Mouse (Mus musculus) heart, postnatal 14 days (tissue): ENCODE measurements around the gene Wdr27. TPM values are rescaled to one million over a fixed set of nuclear protein-coding genes. Genes with fewer than 3 reads are reported as not detected.

Source experiments
- DNase-seq, 2 experiments: peaks; one replicate each; pipeline ENCODE4 v3.0.0; 2021 to 2022
- intact Hi-C: fragments of 180-260 bp; cut with DNase I; formaldehyde crosslinking; loops from one replicate; pipeline ENCODE4 v1.15.1; 2025
- total RNA-seq, 2 experiments: library from RNA; stranded (reverse); gene quantifications; 2 replicates each; pipeline ENCODE4 v1.2.3; 2021

Gene Wdr27
- total RNA-seq, 2 experiments from 2014 or later, result 0.73 to 1.7 TPM

DNA sequence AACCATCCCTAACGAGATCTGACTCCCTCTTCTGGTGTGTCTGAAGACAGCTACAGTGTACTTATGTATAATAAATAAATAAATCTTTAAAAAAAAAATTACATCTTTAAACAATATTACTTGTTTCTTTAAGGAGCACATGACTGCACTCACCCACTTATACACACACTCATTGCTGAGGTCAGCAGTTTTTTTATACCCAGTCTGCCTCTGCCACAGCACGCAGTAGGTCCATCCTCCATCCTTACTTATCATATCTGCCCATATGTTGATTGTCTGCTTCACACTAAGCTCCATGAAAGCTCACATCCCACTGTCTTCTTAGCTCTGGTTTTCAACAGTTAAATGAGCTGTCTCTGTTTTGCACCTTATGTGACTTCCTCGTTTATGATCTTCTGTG, 95.2 kb downstream of the Wdr27 start:
- DNase-seq, result no peak
- intact Hi-C loops, result no loop called here

DNA sequence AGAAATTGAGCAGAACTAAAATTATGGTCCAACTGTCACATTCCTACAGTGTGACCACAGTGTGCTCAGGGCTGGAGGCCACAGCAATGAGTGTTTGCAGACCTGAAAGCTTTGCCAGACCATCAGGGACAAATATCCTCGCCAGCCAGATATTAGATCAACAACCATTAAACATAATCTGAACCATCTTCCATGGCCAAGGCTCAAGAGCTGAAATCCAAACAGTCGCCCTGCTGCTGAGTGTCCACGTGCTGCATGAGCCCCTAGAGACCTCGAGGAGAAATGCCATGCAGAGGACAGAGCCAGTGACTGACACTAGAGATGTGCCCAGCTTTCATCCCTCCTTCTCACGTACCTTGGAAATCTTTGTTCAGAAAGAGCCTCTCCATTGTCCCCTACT, 96.1 kb downstream of the Wdr27 start:
- intact Hi-C loops, result no loop called here
- peak in 1 of 2 experiments; percentile 15 for DNase-seq

DNA sequence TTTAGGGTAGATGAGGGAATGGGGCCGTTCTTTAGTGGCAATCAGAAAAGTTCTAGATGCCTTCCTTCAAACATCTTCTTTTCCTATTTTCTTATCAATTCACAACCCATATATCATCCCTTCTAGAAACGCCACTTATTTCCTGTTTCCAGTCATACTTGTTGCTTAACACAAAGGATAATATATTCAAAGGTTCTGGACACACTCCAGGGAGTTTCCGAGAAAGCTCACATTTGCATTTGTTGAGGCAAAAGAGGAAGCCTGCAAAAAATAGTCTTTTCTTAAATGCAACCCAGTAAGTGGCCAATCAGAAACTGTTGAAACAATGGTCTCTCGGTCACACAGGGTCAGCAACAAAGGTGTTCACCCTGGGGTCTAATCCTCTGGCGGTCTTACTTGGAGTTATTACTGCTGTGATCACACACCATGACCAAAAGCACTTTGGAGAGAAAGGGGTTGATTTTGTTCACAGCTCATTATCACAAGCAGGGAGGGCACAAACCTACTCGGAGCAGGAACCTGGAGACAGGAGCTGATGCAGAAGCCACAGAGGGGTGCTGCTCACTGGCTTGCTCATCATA, 116.2 kb downstream of the Wdr27 start:
- intact Hi-C loops, result no loop called here
- DNase-seq, result no peak

DNA sequence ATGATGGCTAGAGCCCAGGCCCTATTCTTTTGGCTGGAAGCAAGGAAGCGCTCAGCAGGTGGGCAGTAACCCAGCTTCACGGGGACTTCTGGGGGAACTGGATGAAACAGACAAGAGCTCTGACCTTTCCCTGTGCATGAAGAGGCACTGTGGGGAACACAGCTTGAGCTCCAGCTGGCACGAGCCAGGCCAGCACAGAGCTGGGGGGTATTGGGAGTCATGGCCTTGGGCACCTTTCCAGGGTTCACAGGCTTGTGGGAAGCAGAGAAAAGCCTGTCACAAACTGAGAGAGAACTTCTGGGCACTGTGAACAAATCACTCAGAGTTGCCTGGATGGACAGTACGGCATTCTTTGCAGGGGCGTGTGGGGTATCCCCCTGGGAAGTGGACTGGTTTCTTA, 118.0 kb downstream of the Wdr27 start:
- peak; percentile 14 to 32 for DNase-seq
- intact Hi-C loops, result no loop called here

DNA sequence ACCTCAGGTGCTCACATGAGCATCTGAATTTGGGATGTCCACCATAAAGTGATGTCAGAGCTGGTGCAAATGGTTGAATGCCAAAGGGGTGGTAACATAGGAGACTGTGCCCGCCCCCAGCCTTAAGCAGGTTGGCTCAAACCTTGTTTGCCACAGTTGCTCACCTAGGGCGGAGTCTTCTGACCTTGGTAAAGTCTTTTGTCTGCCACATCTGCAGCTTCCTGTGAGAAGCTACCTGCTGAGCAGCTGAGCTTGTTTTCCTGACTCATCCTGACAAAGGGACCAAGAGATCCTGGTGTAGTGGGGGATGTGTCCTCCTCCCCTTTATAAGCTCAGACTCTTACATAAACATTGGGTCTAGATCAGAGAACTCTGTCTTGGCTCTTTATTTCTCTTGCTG, 125.0 kb downstream of the Wdr27 start:
- DNase-seq, result no peak
- intact Hi-C loops, result no loop called here

DNA sequence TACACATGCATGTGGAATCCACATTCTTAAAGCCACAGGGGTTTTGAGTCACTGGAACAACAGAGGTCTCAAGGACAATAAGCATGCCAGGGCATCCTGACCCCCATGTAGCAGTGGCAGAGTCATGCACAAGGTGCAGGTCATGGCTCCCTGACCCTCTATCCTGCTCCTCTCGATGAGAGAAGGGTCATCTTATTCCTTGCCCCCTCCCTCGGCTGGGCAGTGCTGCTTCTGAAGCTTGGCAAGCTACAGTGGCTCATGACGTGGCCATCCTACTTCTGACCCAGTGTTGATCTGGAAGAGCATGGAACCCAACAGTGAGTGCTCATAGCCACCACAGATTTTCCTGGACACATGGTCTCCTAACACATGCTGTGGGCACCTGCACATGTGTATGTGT, 126.9 kb downstream of the Wdr27 start:
- intact Hi-C loops, result no loop called here
- DNase-seq, result no peak

DNA sequence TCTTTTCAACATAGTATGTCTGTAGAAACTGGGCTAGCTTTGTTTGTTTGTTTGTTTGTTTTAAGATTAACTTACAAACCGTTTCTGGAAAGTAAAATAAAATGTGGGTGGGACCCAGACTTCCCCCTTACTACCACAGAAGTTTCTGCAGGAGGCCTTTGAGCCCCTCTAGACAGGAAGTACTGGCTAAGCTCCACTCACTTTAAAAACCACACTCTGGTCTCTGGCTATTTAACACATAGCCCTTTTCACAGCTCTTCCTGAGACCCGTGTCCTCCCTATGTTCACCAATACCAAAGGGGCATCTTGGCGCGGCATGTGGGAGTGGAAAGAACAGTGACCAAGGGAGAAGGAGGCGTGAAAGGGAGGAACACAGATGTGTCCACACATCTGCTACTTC, 127.7 kb downstream of the Wdr27 start:
- intact Hi-C loops, result no loop called here
- DNase-seq, result no peak

DNA sequence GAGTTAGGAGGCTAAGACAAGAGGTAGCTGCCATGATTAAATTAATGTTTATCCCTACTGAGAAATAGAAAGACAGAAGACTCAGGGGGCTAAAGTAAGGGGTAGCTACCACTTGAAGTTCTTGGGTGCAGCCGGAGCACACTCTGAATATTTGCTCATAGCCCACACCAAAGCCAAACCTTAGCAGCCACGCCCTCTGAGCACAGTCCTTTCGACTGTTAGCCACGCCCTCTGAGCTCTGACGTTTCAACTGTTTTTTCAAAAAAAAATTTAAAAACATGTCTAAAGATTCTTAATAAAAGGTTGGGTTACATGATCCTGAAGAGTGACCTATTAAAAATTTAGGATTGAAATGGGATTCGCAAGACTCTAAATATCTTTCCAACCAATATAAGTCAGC, 130.3 kb downstream of the Wdr27 start:
- intact Hi-C loops, result no loop called here

DNA sequence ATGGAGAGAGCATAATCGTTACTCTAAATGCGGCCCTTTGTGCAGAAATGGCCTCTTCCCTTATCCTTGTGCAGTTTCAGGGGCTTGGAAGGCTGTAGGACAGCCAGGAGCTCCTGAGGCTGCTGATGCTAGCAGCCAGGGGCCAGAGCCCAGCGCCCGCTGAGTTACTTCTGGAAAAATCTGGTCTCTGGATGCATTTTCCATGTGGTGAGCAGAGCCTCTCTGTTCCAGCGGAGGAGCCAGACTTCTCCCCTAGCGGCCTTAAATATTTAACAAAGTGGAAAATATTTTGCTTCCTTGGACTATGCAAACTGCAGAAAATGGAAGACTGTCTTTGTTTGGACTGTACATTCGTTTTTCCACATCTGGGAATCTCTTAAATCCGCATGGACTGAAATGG, 130.9 kb downstream of the Wdr27 start:
- intact Hi-C loops, result no loop called here
- DNase-seq, result no peak

More for the DNA sequence above, 130.3 kb downstream of the Wdr27 start:
- no peak for DNase-seq

DNA sequence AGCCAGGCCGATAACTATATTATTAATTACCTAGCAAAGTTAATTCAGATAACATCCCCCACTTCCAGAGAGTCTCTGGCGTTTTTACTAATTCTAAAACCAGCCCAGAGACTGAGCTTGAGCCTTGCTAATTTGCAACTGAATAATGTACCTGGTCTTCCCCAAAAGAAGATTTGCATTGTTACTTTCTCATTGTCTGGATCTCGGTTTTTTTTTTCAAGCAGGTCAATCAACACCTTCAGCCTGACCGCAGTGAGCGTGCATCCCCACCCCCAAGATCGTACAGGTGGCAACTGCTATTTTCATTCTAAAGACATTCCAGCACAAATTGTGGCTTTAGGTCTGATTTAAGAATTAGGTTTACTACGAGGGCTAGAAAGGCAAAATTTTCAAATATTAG, 136.2 kb downstream of the Wdr27 start:
- no peak for DNase-seq
- intact Hi-C loops, result no loop called here

DNA sequence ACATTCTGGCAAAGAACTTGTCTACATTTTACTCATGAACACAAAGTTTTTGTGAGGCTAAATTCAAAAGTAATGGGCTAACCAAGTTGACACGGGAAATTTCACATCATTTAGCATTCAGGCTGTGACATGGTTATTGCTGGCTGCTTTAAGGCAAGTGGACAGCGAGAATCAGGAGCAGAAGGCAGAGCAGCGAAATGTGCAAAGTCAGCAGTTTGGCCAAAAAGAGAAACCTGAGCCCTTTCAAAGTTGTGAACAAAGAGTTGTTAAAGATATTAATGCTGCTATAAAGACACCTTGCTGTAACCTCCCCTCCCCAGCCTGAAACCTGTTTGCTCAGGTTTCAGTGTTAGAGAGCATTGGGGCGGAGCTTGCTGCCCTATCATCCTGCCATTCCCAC, 143.7 kb downstream of the Wdr27 start:
- intact Hi-C loops, result no loop called here
- no peak for DNase-seq

DNA sequence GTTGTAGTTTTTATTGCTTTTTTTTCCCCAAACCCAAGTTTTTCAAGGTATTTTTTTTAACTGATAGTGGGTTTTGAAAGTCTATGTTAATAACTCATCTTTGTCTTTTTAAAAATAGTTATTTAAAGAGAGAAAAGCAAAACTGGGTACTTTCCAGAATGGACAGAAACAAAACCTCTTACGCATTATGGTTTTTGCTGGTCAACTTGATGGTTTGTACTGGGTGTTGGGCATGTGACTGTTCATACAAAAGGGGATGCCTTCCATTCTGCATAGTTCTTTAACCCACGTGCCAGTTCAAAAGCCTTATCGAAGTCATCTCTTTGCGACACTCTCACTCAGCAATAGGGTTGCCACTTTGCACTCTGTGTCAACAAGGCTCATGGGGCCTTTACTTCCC, 147.9 kb downstream of the Wdr27 start:
- intact Hi-C loops, result no loop called here
- no peak for DNase-seq

DNA sequence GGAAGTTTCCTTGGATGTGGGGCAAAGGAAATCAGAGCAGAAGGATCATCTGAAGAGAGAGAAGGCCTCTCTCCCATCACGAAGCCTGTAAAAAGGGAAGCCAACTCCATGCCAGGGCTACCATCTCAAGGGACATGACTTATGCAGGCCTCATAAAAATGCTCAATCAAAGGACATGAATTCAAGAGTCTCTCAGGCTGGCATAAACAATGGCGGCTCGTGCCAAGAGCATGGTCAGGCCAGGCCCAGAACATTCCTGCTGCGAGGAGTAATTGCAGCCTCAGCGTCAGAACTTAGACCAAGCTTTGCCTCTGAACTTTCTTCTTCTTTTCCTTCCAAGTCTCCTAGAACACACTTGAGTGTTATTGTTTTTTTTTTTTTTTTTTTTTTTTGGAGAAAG, 163.6 kb downstream of the Wdr27 start:
- DNase-seq, result peak; percentile 7 to 9
- intact Hi-C loops, result no loop called here

DNA sequence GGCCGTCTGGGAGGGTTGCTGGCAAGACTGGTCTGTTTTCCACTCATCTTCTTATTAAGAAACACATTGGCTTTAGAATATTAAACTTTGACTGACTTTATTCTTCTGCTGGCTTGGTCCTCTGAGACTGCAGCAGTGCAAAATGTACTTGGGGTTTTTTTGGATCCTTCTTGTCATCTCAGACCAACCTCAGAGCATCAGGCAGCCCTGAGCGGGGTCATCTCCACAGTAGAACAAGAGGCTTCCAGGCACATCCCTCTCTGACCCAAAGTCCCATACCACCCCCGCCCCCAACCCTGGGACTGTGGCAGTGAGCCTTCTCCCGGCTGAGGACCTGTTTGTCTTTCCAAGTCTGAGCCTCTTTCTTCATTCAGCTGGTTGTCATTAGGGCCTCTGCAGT, 171.6 kb downstream of the Wdr27 start:
- intact Hi-C loops, result no loop called here
- peak; percentile 26 to 54 for DNase-seq

DNA sequence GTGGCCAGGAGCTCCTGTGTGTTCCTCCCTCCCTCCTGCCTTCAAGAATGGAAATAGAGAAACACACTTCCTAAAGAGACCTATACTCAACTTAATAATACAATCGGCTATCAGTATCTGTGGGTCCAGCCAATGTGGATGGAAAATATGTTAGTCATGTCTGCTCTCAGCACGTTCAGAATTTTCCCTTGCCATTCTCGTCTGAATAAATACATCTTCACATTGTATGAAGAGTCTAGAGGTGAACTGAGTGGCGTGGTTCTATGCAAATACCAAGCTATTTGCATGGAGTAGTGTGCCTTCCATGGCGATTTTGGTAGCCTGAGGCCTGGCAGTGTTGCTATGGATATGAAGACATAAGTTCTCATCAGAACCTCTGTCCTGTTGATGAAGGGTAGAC, 172.6 kb downstream of the Wdr27 start:
- intact Hi-C loops, result no loop called here
- no peak for DNase-seq

Other genes starting within 250 kb of the Wdr27 start
- 10 to 100 TPM; 27.5 to 31.9 TPM for gene Thbs2, start 248.9 kb downstream of the Wdr27 start, total RNA-seq
- 10 to 100 TPM; 13.1 to 14.6 TPM for gene 1600012H06Rik, start within 50 bp of the Wdr27 start, total RNA-seq
- gene Phf10, start 18.1 kb upstream of the Wdr27 start, total RNA-seq, result 10 to 100 TPM; 48.8 to 49.7 TPM
- gene 9030025P20Rik, start 35.3 kb upstream of the Wdr27 start, total RNA-seq, result 1 to 10 TPM; 2.0 to 3.6 TPM
- not detected for gene Gm3417, start 35.6 kb upstream of the Wdr27 start, total RNA-seq
- gene Gm3435, start 67.0 kb upstream of the Wdr27 start, total RNA-seq, result 1 to 10 TPM; 1.4 to 1.5 TPM
- 10 to 100 TPM; 29.0 to 33.6 TPM for gene Ermard, start 98.0 kb upstream of the Wdr27 start, total RNA-seq
- gene Tcte3, start 98.3 kb upstream of the Wdr27 start, total RNA-seq, result under 1 TPM in 1 of 2 experiments, not detected in 1; 1.00 TPM
- 1 to 10 TPM; 1.3 to 1.6 TPM for gene Gm3448, start 98.4 kb upstream of the Wdr27 start, total RNA-seq